Mouse (Mus musculus): ENCODE data around the gene Cend1.
A peak's percentile ranks its signal among the peaks of the same experiment; 100 is the strongest.

The Cend1 gene

DNA sequence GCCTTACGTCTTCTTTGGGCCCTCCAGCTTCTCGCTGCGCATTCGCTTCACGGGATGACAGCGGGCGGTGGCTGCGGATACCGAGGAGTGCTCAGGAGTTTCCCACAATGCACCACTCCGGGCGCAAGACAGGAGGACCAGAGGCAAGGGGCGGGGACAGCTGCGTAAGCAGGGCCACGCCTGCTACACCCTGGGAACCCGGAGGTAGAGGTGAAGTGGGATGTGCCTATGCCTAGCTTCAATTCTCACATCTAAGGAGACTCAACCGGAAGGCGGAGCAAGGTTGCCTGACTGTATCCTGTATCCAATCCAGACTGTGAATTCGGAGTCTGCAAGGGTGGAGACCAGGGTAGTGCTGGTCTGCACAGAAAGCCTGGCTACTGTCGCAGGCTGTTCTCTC lies at the start of gene Cend1:
Cend1 (minus strand) TSS at position 182 of the 400 bp plus-strand sequence.
- peak; percentile 63 for DNase-seq

DNA sequence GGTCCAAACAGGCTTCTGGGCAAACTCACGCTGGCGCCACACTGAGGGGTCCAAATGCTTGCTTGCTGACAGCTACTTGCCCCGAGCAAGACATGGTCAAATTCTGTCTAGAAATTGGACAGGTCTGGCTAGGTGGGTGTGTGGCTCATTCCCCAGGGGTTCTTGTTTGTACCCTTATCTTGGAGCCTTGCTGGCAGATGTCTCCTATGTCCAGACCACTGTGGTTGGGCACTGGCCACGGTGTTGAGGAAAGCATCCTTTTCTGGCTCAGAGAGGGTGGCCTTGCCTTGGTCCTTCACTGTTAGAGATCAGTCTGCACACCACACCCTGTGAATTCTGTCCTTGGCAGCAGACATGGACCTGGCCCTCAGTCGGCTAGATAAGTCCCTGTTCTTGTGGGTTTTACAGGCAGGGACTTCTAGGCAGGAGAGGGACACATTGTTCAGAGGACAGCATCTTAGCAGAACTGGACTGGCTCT lies 49.0 kb upstream of the Cend1 start:
- no peak for DNase-seq

DNA sequence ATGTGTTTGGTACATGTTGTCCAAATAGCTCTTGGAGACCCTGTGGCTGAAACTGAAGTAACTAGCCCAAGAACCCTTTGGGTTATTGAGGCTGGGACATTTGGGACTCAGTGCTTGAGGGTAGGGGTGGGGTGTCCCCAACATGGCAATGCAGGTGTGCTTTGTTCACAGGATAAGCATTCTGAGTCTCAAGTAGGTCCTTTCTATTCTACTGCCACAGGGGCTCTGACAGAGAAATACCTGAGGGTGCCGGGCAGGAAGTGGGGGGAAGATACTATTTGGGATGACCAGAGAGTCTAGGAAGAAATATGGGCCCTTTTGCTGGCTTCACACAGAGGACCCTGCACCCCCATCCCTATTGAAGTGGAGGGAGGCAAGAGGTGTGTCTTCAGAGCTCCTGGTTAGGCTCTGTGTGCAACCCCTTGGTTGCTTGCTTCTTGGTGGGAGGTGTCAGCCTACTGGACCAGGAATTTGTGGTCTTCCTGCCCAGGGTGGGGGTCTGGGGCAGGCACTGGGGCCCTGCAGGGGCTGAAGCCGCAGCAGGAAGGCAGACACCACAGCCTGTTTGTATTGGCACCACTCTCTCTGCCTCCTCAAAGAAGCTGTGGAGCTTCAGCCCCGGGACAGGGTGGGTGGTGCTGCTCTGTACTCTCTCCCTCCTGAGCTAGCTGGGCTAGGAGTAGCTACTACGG lies 48.4 kb upstream of the Cend1 start:
- DNase-seq, result peak; percentile 41

GRCm38 (mm10) chr7:141476981-141477370 lies 47.7 kb upstream of the Cend1 start:
- peak; percentile 58 for DNase-seq

DNA sequence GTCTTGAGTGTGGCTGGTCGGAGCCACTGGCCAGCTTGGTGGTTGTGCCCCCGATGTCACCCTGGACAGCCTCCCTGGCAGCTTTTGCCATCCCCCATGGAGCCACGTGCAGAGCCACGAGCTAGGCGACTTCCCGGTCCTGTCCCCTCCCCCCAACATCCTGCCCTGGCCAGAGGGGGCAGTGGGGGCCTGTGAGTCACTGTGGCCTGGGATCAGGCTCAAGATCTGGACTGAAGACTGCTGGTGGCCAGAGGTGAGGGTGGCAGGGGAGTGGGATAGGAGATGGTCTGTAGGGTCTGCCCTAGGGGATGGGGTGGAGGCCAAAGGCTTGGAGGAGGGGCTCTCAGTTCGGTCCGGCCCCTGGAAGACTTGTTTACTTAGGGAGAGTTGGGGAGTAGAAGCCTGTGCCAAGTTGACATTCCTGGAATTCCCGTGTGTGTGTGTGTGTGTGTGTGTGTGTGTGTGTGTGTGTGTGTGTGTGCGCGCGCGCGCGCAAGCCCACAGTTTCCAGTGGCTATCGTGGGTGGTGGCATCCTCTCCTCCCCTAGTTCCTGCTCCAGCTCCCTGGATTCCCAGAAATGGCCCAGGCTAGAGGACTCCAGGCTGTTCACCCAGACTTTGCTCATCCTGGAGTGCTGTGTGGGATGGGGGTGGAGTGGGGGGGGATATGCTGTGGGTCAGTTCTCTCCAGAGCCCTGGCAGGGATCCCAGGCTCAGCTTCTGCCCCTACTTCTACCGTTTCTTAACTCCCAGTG lies 47.1 kb upstream of the Cend1 start:
- DNase-seq, result peak; percentile 70

DNA sequence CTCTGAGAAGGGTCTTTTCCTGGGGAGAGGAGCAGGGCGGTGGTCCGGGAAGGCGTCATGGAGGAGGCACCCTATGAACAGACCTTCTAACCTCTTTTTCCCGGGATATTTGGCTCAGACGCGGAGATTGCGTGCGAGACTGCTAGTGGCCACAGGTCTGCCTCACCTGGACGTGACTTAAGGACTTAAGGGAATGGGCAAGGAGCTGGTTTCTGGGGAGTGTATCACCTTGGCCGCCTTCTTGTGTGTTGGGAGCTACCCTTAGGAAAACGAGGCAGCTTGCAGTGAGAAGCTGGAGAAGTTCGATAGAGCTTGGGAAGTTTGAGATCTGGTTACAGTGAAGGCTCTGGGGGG lies 46.5 kb upstream of the Cend1 start:
- no peak for DNase-seq

GRCm38 (mm10) chr7:141475011-141475804 lies 45.9 kb upstream of the Cend1 start, which contains the start of the genes Polr2l and Tspan4:
Gene Polr2l, minus strand, starts transcription at chr7:141475132.
Gene Tspan4, plus strand, starts transcription at chr7:141475240.
- DNase-seq, result peak; percentile 89

GRCm38 (mm10) chr7:141474160-141474559 lies 44.9 kb upstream of the Cend1 start:
- DNase-seq, result no peak

DNA sequence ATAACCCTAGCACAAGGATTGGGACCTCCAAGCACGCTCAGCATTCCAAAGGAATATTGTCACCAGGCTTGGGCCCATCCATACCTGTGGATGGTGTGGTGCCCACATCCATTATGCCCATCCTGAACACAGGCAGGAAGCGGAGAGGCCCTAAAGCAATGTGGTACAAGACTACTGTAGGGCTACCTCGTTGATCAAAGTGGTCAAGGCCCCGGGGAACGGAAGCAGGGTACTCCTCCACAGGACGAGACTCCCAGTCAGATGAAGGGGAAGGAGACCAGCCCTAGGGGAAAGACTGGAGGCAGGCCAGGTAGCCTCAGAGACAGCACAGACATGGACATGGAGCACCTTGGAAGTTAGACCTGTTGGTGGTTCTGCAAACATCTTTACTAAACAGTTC lies 43.5 kb upstream of the Cend1 start:
- no peak for DNase-seq

- DNase-seq, result no peak
Observed at GRCm38 (mm10) chr7:141472226-141472625, 42.9 kb upstream of the Cend1 start.

GRCm38 (mm10) chr7:141471236-141471635 lies 41.9 kb upstream of the Cend1 start:
- no peak for DNase-seq

DNA sequence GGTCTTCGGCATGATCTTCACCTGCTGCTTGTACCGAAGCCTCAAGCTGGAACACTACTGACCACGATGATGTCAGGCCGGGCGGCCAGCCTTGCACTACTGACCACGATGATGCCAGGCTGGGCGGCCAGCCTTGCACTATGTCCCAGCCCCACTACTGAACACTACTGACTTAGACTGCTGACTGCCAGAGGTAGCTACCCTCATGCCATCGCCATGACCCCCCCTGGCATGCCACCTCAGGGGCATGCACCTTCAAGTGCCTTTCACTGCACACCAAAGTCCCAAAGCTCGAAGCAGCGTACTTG lies 41.3 kb upstream of the Cend1 start:
- DNase-seq, result no peak

DNA sequence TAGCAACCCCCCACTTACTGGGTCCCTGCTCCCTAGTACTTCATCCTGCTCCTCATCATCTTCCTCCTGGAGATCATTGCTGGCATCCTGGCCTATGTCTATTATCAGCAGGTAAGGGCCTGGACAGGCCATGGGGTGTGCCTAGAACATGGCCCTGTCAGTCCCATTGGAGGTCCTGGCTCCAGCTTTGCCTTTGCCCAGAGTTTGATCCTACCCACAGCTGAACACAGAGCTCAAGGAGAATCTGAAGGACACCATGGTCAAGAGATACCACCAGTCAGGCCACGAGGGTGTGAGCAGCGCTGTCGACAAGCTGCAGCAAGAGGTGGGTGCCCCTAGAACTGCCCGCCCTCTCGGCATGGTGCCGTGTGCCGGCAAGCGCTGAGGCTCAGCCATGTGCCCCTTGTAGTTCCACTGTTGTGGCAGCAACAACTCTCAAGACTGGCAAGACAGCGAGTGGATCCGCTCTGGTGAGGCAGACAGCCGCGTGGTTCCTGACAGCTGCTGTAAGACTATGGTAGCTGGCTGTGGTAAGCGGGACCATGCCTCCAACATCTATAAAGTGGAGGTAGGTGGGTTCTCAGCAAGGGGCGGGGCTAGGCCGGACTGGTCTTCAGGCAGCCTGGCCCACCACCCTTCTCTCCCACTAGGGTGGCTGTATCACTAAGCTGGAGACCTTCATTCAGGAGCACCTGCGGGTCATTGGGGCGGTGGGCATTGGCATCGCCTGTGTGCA lies 40.8 kb upstream of the Cend1 start:
- DNase-seq, result no peak

- DNase-seq, result no peak
Observed at GRCm38 (mm10) chr7:141469352-141469751, 40.1 kb upstream of the Cend1 start.

GRCm38 (mm10) chr7:141468522-141469211 lies 39.4 kb upstream of the Cend1 start:
- peak; percentile 76 for DNase-seq

DNA sequence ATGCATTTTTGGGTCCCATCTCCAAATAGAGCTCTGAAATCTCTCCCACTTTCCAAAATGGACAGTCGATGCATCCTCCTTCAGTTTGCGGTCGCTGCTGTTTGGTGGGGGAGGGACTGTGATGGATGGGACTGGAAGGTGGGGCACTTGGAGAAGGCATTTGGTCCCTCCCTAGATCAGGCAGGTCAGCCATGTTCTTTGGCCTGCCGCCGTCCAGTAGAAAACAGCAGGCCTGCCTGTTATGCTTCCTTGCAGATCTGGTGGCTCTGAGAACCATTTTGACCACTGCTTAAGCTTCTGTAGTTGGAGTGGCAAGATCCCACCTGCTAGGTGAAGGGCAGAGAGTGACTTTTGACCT lies 38.9 kb upstream of the Cend1 start:
- no peak for DNase-seq

DNA sequence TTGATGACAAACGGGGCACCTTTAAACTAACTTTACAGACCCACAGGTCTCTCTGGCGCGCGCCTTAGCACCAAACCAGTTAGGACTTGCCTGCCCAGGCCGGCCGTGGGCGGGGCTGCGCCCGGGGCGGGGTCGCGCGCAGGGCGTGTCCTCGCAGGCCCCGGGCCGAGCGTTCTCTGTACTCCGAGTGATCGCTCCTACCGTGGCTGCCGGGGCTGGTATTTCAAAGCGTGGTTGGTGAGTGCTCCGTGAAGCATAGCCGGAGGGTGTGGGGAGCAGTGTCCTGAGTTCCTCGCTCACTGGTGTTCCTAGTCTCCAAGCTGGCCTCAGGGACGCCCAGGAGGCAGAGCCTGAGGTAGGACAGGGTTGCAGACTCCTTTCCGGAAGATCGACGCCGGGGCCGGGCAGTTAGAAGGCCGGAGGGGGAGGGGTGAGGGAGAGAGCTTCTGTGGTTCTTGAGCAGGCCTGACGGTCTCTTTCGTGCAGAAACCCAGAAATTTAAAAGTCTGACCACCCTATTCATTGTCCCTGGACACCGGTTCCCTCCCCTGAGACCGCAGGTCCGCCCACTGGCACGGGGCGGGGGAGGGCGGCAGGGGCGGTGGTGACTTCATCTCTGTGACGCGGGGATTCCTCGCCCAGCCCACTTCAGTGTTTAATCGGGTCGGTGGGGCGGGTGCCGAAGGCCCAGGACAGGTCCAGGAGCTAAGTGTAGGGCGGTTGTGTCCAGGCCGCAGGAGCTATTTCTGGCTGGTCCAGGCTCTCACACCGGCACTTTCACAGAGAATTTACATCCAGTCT lies 38.1 kb upstream of the Cend1 start, which contains the start of gene Cd151:
Cd151 (plus strand) TSS at position 163 of the 801 bp plus-strand sequence.
- peak; percentile 94 for DNase-seq

- no peak for DNase-seq
Observed at GRCm38 (mm10) chr7:141466607-141467148, 37.4 kb upstream of the Cend1 start.

- DNase-seq, result no peak
Observed at GRCm38 (mm10) chr7:141466045-141466394, 36.7 kb upstream of the Cend1 start.

DNA sequence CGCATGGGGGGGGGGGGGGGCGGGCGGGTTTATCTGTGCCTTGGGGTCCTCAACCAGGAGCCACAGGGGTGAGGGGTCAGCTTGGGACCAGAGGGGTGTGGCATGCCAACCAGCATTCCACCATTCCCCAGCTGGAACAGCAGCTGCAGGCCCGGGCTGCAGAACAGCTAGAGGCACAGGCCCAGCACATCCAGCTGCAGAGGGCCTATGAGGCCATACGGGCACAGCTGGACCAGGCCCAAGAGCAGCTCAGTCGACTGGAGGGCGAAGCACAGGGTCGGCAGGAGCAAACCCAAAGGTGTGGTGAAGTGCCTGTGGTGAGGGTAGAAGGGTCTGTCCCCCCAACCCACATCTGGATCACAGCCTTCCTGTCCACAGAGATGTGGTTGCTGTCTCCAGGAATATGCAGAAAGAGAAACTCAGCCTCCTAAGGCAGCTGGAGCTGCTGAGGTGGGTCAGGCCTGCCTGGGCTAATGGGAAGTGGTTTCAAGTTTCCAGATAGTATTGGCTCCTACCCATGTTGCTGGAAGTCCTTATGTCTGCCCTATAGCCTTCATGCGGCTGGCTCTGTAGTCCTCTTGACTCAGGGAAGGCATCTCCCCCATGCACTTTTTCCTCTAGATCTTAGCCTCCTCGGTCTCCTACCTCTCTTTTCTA lies 36.2 kb upstream of the Cend1 start:
- no peak for DNase-seq
